Mouse (Mus musculus) thymus, adult 2 months (tissue): ENCODE measurements at regions not wholly inside any gene's neighbourhood (a gene's known extent, or its start where the extent isn't known, plus 50 kb on each side); places are given as distances from the start of the nearest gene placed in this dataset.

Source experiments
- CTCF ChIP-seq: fragments of 200-500 bp; IDR thresholded peaks from 2 replicates; pipeline ENCODE4 v1.5.1; 2012; ENCODE audit warnings: mild to moderate bottlenecking, control low read depth, low read length, moderate library complexity, borderline replicate concordance; ENCODE audit not compliant: control insufficient read depth, poor library complexity, insufficient read depth; ENCODE audit errors: extremely low read depth
- POLR2A ChIP-seq: fragments of 200-500 bp; IDR thresholded peaks from 2 replicates; pipeline ENCODE4 v1.6.1; 2012; ENCODE audit warnings: mild to moderate bottlenecking, low read length, control low read depth, moderate library complexity; ENCODE audit not compliant: control insufficient read depth, poor library complexity, insufficient read depth; ENCODE audit errors: extremely low read depth

GRCm38 (mm10) chr1:88866571-88866970, 164.6 kb upstream of the Arl4c start:
- TF ChIP-seq CTCF (no peak), POLR2A (no peak)
